Mouse (Mus musculus) liver, embryonic 15.5 days (tissue): ENCODE measurements around the gene Eif4g3. TPM values are rescaled to one million over a fixed set of nuclear protein-coding genes. Genes with fewer than 3 reads are reported as not detected.
A peak's percentile ranks its signal among the peaks of the same experiment; 100 is the strongest.

Experiments
- ATAC-seq: fragments of 200-750 bp; cut with Nextera tagmentation; 2 replicates; pipeline ENCODE4 v1.8.0; 2017; ENCODE audit warnings: moderate number of reproducible peaks, mild to moderate bottlenecking, moderate library complexity; ENCODE audit not compliant: insufficient read depth
- H3K27ac ChIP-seq: fragments of 300-500 bp; sonication (generic); replicated peaks from 2 replicates; pipeline ENCODE4 v1.5.1; 2015; ENCODE audit warnings: mild to moderate bottlenecking, inconsistent platforms
- H3K27me3 ChIP-seq: fragments of 300-500 bp; sonication (generic); 2 replicates; pipeline ENCODE4 v1.6.1; 2015; ENCODE audit warnings: mild to moderate bottlenecking, inconsistent platforms
- H3K36me3 ChIP-seq: fragments of 300-500 bp; sonication (generic); replicated peaks from 2 replicates; pipeline ENCODE4 v1.6.1; 2015; ENCODE audit warnings: moderate library complexity, mild to moderate bottlenecking, inconsistent platforms
- H3K4me1 ChIP-seq: fragments of 300-500 bp; sonication (generic); replicated peaks from 2 replicates; pipeline ENCODE4 v1.6.1; 2015; ENCODE audit warnings: inconsistent platforms
- H3K4me2 ChIP-seq: fragments of 300-500 bp; sonication (generic); 2 replicates; pipeline ENCODE4 v1.6.1; 2015; ENCODE audit warnings: moderate library complexity, mild to moderate bottlenecking, inconsistent platforms
- H3K4me3 ChIP-seq: fragments of 300-500 bp; sonication (generic); replicated peaks from 2 replicates; pipeline ENCODE4 v1.5.1; 2015; ENCODE audit warnings: mild to moderate bottlenecking, inconsistent platforms
- H3K9ac ChIP-seq: fragments of 300-500 bp; sonication (generic); 2 replicates; pipeline ENCODE4 v1.6.1; 2015; ENCODE audit warnings: moderate library complexity, mild to moderate bottlenecking, inconsistent platforms
- H3K9me3 ChIP-seq: fragments of 300-500 bp; sonication (generic); replicated peaks from 2 replicates; pipeline ENCODE4 v1.6.1; 2016; ENCODE audit warnings: inconsistent platforms
- WGBS: fragments of 180-500 bp; shearing (Covaris S2); methylation state at CpG from one replicate; pipeline ENCODE4 v1.1.7; 2015; ENCODE audit warnings: mixed read lengths; ENCODE audit not compliant: insufficient replicate concordance; 5-methylcytosine and 5-hydroxymethylcytosine counted together
- polyA plus RNA-seq: library from polyadenylated mRNA; unstranded; fragments of >200 nt; fragmentation: Nextera tagmentation; extraction: Ambion mirVana; gene quantifications from 2 replicates; pipeline ENCODE4 v1.2.1, GENCODE M21; 2015

Gene Eif4g3
- polyA plus RNA-seq, 1 experiment from 2014 or later, result 6.3 TPM

DNA sequence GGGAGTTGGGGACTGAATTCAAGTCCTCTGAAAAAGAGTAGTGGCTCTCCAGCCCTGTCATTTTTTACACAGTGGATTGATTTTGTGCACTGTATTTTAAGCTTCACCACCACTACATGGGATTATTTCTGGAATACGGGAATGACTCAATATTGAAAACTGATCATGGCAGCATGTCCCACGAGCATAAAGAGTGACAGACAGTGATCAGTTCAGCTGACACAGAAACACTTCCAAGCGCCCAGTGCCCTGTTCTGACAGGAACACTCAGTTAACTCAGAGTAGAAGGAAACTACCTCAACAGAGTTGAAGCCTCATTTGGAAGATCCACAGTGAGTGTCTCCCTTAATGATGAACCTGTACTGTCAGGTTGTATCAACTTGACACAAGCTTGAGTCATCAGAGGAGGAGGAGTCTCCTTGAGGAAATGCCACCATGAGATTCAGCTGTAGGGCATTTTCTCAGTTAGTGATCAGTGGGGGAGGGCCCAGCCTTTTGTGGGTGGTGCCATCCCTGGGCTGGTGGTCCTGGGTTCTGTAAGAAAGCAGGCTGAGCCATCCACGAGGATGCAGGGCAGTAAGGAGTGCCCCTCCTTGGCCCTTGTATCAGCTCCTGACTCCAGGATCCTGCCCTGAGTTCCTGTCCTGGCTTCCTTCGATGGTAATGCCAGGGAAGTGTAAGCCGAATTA is 82.2 kb downstream of the Eif4g3 start:
- WGBS, result 56% methylated on average over 6 of the region's 6 CpGs
- no peak for ATAC-seq
- H3K36me3 ChIP-seq, result 0 out of 2 replicates have a peak, but pooled peaks cover 3% of the 10 kb centered on the region
- no peak overlapping the region for H3K27ac ChIP-seq
- no peaks in the 10 kb centered on the region for H3K9me3 ChIP-seq
- H3K4me1 ChIP-seq, result peaks cover 27% of the 10 kb centered on the region
- H3K4me3 ChIP-seq, result no peak overlapping the region
- no peak overlapping the region for H3K9ac ChIP-seq
- no peaks in the 10 kb centered on the region for H3K27me3 ChIP-seq
- no peak overlapping the region for H3K4me2 ChIP-seq

DNA sequence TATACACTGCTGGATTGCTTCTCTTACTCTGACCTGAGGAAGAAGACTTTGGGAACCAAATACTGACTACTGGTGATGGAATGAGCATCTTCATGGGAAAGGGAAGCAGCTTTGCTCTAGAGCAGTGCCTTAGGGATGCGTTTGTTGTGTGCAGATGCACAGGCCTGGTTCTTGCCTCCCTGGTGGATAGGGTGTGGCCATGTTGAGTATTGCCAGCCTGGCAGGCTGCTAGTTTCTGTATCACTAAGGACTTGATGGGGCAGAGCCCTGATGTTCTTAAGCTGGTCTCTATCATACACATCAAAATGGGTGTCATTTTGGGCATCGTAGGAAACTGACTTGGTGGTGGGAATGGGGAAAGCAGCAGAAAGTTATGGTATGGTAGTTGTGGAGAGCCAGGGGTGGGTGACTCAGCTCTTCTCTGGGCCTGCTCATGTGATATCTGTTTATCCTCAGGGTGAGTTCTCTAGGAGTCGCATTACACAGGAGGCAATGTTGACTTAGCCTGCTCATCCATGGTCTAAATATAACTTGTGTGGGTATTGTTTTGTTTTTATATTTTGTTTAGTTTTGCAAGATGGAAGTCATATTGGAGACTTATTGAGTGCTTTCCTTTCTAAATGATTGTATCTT is 85.0 kb downstream of the Eif4g3 start:
- H3K27me3 ChIP-seq, result no peaks in the 10 kb centered on the region
- no peak overlapping the region for H3K9ac ChIP-seq
- peaks cover 31% of the 10 kb centered on the region for H3K4me1 ChIP-seq
- no peak overlapping the region for H3K27ac ChIP-seq
- H3K4me3 ChIP-seq, result no peak overlapping the region
- 67% methylated on average over 3 of the region's 3 CpGs for WGBS
- 0 out of 2 replicates have a peak, but pooled peaks cover under 1% of the 10 kb centered on the region for H3K36me3 ChIP-seq
- no peaks in the 10 kb centered on the region for H3K9me3 ChIP-seq
- no peak overlapping the region for H3K4me2 ChIP-seq
- ATAC-seq, result peak; percentile 67

- Histone ChIP-seq H3K4me2 (no peak overlapping the region), H3K27ac (no peak overlapping the region; the same call in 1 of the 2 replicates), H3K27me3 (no peaks in the 10 kb centered on the region), H3K9me3 (no peaks in the 10 kb centered on the region), H3K36me3 (peaks cover 15% of the 10 kb centered on the region), H3K9ac (no peak overlapping the region), H3K4me3 (no peak overlapping the region), H3K4me1 (peaks cover 31% of the 10 kb centered on the region)
- 38% methylated on average over 5 of the region's 5 CpGs for WGBS
- ATAC-seq, result peak; percentile 59
Observed at GRCm38 (mm10) chr4:138079234-138079633, 86.4 kb downstream of the Eif4g3 start.

- Histone ChIP-seq H3K9ac (no peak overlapping the region), H3K27ac (no peak overlapping the region), H3K9me3 (no peaks in the 10 kb centered on the region), H3K4me2 (no peak overlapping the region), H3K4me3 (no peak overlapping the region), H3K4me1 (peaks cover 29% of the 10 kb centered on the region), H3K27me3 (no peaks in the 10 kb centered on the region), H3K36me3 (peaks cover 33% of the 10 kb centered on the region)
- 70% methylated on average over 8 of the region's 8 CpGs for WGBS
- ATAC-seq, result no peak
Observed at GRCm38 (mm10) chr4:138082466-138082865, 89.6 kb downstream of the Eif4g3 start.

- Histone ChIP-seq H3K9ac (no peak overlapping the region), H3K36me3 (peaks cover 33% of the 10 kb centered on the region), H3K4me1 (peaks cover 13% of the 10 kb centered on the region), H3K4me2 (no peak overlapping the region), H3K27ac (no peak overlapping the region), H3K27me3 (no peaks in the 10 kb centered on the region), H3K9me3 (no peaks in the 10 kb centered on the region), H3K4me3 (no peak overlapping the region)
- no peak for ATAC-seq
- 82% methylated on average over 8 of the region's 8 CpGs for WGBS
Observed at GRCm38 (mm10) chr4:138084103-138084502, 91.3 kb downstream of the Eif4g3 start.

DNA sequence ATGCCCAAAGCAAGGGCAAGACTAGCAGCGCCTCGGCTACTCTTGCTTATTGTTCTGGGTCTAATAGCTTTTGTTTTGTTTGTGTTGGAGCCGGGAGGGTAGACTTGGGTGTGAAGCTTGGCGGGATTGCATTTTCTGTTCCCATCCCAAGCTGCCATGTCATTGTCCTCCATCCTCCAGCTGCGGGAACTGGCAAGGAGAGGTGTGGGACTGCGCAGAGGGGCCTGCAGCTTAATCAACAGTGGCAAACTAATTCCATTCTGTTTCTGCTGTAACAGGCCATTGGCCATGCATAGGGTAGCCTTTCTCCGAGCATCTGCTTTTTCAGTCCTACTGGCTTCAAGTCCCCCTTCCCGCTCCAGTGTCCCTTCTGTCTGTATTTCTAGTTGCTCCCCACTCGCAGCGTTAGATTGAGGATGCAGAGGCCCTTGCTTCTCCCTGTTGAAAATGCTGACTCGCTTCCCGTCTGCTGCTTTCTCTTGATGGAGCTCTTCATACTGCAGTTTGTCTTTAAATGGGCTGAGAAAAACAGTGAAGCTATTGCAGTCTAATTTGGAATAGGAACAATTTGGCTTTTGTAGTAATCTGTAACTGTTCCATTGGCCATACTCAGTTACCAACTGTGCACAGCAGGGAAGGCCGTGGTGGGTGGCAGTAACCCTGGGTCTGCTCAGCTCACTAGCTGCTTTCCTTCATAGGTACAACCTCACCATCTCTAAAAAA is 92.2 kb downstream of the Eif4g3 start:
- no peak for ATAC-seq
- WGBS, result 80% methylated on average over 13 of the region's 13 CpGs
- Histone ChIP-seq H3K9me3 (no peaks in the 10 kb centered on the region), H3K4me3 (no peak overlapping the region), H3K4me2 (no peak overlapping the region), H3K27me3 (no peaks in the 10 kb centered on the region), H3K27ac (no peak overlapping the region), H3K9ac (no peak overlapping the region), H3K4me1 (0 out of 2 replicates have a peak, but pooled peaks cover 3% of the 10 kb centered on the region), H3K36me3 (peaks cover 33% of the 10 kb centered on the region)

GRCm38 (mm10) chr4:138086949-138087348 is 94.1 kb downstream of the Eif4g3 start:
- ATAC-seq, result no peak

GRCm38 (mm10) chr4:138089512-138089911 is 96.7 kb downstream of the Eif4g3 start:
- Histone ChIP-seq H3K27me3 (no peaks in the 10 kb centered on the region), H3K9me3 (no peaks in the 10 kb centered on the region), H3K9ac (no peak overlapping the region), H3K4me1 (0 out of 2 replicates have a peak, but pooled peaks cover 2% of the 10 kb centered on the region), H3K4me3 (no peak overlapping the region), H3K27ac (no peak overlapping the region), H3K36me3 (peaks cover 21% of the 10 kb centered on the region), H3K4me2 (no peak overlapping the region)
- ATAC-seq, result no peak
- WGBS, result 60% methylated on average over 2 of the region's 2 CpGs

More at GRCm38 (mm10) chr4:138086949-138087348, 94.1 kb downstream of the Eif4g3 start:
- Histone ChIP-seq H3K27ac (no peak overlapping the region), H3K27me3 (no peaks in the 10 kb centered on the region), H3K4me2 (no peak overlapping the region), H3K36me3 (peaks cover 36% of the 10 kb centered on the region), H3K4me3 (no peak overlapping the region), H3K4me1 (0 out of 2 replicates have a peak, but pooled peaks cover 2% of the 10 kb centered on the region), H3K9me3 (no peaks in the 10 kb centered on the region), H3K9ac (no peak overlapping the region)
- WGBS, result 82% methylated on average over 5 of the region's 5 CpGs

GRCm38 (mm10) chr4:138091562-138092194 is 98.9 kb downstream of the Eif4g3 start:
- H3K9me3 ChIP-seq, result no peaks in the 10 kb centered on the region
- H3K36me3 ChIP-seq, result peaks cover 17% of the 10 kb centered on the region
- H3K9ac ChIP-seq, result no peak overlapping the region
- no peak overlapping the region for H3K4me2 ChIP-seq
- no peak overlapping the region for H3K27ac ChIP-seq
- no peak overlapping the region for H3K4me3 ChIP-seq
- WGBS, result 68% methylated on average over 7 of the region's 7 CpGs
- ATAC-seq, result no peak
- no peaks in the 10 kb centered on the region for H3K27me3 ChIP-seq
- H3K4me1 ChIP-seq, result 0 out of 2 replicates have a peak, but pooled peaks cover 2% of the 10 kb centered on the region

GRCm38 (mm10) chr4:138100456-138100855 is 107.6 kb downstream of the Eif4g3 start:
- Histone ChIP-seq H3K27me3 (no peaks in the 10 kb centered on the region), H3K36me3 (peaks cover 48% of the 10 kb centered on the region)

GRCm38 (mm10) chr4:138101795-138102194 is 109.0 kb downstream of the Eif4g3 start:
- 75% methylated on average over 10 of the region's 10 CpGs for WGBS
- Histone ChIP-seq H3K36me3 (peaks cover 54% of the 10 kb centered on the region), H3K9me3 (no peaks in the 10 kb centered on the region), H3K9ac (no peak overlapping the region), H3K4me1 (no peaks in the 10 kb centered on the region), H3K27me3 (no peaks in the 10 kb centered on the region), H3K27ac (no peak overlapping the region), H3K4me2 (no peak overlapping the region), H3K4me3 (no peak overlapping the region)
- no peak for ATAC-seq

More at GRCm38 (mm10) chr4:138100456-138100855, 107.6 kb downstream of the Eif4g3 start:
- Histone ChIP-seq H3K4me3 (no peak overlapping the region), H3K27ac (no peak overlapping the region), H3K4me1 (no peaks in the 10 kb centered on the region), H3K4me2 (no peak overlapping the region), H3K9me3 (no peaks in the 10 kb centered on the region), H3K9ac (no peak overlapping the region)
- WGBS, result 73% methylated on average over 7 of the region's 7 CpGs
- no peak for ATAC-seq
